Mouse (Mus musculus) brain, embryonic 14.5 days (tissue): ENCODE results near the gene Limk2.

Experiments used
- CTCF ChIP-seq: fragments of 200-500 bp; IDR thresholded peaks from 2 replicates; pipeline ENCODE4 v1.5.1; 2012; ENCODE audit warnings: inconsistent platforms, mild to moderate bottlenecking, moderate library complexity, borderline replicate concordance; ENCODE audit not compliant: insufficient read depth, insufficient read length; ENCODE audit errors: extremely low read depth
- POLR2A ChIP-seq: fragments of 200-500 bp; IDR thresholded peaks from 2 replicates; pipeline ENCODE4 v1.6.1; 2012; ENCODE audit warnings: mild to moderate bottlenecking, inconsistent platforms, borderline replicate concordance; ENCODE audit not compliant: poor library complexity, insufficient read depth, insufficient read length, severe bottlenecking; ENCODE audit errors: extremely low read depth

DNA sequence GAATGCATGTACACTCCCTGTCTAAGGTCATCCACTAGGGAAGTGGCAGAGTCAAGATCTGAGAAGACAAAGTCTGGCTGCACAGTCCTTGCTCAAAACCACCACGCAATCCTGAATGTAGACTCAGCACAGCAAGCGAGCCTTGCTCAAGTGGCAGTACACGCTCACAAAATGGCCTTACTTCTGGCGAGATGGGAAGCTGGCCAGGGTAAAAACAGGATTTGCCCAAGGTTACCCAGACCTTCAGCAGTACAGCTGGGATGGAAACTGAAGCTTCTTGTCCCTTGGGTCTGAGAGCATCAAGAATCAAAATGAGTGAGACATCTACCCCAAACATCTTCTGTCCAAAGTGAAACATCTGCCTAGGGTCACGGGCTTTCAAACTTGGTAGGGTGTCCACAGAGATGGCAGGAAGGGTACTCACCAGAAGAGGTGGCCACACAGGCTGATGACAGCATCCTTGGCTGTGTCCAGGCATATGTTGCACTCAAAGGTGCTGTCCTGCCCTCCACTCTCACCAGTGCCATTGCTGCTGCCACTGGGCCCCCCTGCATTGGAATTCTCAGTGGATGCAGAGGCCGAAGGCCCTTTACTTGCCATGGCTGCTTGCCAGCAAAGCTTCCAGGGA, 23.1 kb upstream of the Limk2 start:
- TF ChIP-seq CTCF (no peak), POLR2A (no peak)
